Mouse (Mus musculus): ENCODE measurements at regions not wholly inside any gene's neighbourhood (a gene's known extent, or its start where the extent isn't known, plus 50 kb on each side); places are given as distances from the start of the nearest gene placed in this dataset.
"Not testable (repeated sequence)": the region's sequence is repeated elsewhere in the genome, so short reads cannot be mapped to it uniquely, and the experiment has no call there.

DNA sequence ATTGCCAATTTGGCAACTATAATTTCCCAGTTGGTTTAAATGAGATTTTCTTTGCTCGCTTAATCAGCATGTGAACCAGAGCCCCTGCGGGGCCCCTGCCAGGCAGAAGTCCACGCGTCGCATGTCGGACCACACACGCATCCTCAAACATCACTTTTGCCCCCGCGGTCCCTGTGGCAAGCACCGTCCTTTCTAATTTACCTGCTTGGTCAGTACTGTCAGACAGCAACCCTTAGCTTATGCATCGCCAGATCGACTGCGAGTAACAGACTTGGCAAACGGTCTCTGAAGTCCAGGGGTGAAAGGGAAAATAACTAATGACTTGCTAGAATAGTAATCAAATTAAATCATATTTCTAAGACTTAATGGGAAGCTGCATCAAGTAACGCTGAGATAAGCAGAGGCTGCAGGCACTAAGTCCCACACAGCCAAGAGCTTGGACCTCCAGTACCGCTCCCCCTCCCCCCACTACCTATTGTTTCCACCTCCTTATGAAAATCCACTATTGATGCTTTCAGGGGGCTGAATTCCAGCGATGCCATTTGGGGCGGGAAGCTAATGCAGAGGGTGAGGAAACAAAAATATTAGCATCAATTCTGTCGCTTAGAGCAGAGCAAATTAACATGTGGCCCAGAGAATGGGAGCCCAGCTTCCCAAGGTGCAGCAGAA, 142.0 kb upstream of the Cntnap4 start:
- no peak for DNase-seq

DNA sequence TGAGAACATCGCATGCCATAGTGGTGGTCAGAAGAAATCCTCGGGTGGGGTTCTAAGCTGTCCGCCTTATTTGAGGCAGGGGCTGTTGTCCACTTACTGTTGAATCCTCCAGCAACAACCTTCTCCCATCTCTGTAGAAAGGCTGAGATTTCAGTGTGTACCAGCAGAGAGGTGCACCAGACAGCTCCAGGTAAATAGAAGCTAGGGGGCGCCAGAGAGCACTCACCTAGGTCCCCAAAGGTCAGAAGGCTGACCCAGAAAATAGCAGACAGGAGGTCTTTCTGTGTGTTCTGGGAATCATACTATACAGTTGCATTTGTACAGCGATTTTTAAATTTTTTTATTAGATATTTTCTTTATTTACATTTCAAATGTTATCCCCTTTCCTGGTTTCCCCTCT, 157.9 kb upstream of the Cntnap4 start:
- DNase-seq = no peak

DNA sequence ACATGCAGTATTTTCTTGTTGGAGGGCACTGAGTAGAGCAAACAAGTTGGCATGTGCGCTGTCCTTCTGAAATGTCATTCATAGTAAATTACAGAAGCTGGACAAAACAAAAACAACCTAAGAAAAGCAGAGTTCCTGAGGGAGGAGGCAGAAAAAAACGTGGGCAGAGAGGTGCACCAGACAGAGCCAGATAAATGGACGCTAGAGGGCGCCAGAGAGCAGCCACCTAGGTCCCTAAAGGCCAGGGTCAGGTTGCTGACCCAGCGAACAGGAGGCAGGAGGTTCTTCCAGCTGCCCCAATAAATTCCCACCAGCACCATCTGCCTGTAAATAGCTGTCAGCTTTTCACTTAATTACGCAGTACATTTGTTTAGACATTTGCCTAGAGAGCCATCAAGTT, 158.6 kb upstream of the Cntnap4 start:
- peak; percentile 26 for DNase-seq

- no peak for DNase-seq
Measured at GRCm38 (mm10) chr8:112408211-112408735, 161.6 kb upstream of the Cntnap4 start.

DNA sequence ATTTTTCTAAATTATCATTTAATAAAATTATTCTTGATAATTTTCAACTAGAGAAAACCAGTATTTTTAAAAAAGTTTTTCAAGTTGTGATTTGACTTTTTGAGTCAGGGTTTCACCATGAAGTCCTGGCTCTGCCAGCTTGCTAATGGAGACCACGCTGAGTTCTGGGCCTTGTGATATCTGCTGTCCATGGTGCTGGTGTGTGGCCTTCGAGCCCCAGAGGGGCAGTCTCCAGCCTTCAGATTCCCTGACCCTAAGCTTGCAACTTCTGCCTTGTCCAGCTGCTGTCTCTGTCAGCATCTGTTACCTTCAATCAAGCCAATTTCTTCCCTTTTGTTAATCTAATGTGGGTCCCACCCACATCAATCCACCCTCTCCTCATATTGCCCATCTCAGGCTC, 165.8 kb upstream of the Cntnap4 start:
- DNase-seq = no peak

- DNase-seq = no peak
Measured at GRCm38 (mm10) chr8:112397438-112397837, 172.4 kb upstream of the Cntnap4 start.

DNA sequence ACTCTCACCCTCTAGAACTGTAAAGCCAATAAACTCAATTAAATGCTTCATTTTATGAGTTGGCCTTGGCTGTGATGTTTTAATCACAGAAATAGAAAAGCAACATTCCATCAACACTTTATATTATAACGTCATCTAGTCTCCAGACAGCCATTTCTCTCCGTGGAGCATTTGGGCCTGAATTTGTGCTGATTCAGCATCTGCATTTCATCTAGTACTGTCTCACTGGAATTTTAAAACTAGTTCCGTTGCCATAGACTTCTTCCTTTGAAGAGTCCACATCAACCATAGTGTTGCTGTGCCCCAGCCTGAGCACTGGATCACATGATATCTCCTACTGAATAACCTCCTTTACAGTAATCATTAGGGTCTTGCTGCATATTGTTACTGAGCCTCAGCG, 179.7 kb upstream of the Cntnap4 start:
- no peak for DNase-seq

DNA sequence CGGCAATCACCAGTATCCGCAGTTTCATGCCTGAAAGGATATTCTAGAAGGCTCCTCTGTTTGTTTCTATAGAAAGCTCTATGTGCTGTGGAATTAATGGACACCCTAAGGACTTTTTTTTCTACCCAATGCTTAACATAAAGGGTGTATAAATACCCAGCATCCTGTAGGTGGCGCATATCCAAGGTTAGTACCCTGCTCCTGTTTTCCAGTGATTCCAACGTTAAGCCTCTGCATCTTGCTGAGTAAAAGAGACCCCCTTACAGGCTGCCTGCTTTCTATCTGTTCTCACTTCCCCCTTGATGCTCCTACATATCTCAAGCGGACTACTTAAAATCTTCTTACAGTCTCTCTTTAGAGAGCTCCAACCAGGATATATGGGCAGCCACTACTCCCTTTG, 221.5 kb upstream of the Cntnap4 start:
- DNase-seq = no peak

DNA sequence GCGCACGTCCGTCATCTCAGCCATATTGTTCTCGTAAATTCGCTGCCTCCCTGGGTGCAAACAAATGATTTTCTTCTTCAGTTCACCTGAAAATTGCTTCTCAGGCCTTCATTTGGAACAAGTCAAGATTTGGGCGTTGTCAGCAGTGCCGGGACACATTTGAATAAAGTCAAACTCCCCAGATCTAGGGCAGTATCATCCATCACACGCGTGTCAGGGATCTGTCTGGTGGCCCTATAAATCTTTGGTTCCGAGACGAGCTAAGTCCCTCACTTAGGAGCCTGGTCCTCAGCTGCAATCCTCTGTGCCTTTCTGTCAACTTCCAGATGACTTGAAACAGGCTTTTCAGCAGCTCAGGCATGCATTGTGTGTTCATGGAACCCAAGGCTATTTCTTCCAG, 236.7 kb upstream of the Cntnap4 start:
- DNase-seq = no peak

DNA sequence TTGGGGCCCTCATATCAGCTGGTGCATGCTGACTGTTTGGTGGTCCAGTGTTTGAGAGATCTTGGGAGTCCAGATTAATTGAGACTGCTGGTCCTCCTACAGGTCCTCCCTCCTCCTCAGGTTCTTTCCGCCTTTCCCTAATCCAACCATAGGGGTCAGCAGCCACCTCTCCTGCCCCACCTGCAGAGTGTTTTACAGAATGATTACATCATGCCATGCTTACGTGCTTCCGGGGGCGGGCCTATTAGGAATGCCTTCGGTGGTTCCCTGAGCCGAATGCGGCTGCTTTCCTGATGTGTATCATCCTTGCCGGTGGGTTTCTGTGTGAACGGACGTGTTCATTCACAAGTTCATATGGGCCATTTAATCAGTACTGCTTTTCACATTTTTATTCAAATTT, 237.8 kb upstream of the Cntnap4 start:
- no peak for DNase-seq

DNA sequence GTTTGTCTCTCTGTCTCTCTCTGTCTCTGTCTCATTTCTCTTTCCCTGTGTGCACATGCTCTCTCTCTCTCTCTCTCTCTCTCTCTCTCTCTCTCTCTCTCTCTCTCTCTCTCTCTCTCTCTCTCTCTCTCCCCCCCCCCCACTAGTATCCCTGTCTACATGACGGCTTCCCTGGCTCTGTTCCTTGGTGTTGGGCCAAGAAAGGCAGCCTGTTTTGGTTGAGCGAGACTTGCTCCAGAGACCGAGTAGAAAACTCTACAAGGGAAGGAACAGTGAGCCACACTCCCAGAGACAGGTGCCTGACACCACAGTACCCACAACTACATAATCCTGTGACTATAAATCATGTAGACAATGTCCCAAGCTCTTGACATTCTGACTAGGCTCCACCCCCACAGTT, 260.0 kb upstream of the Cntnap4 start:
- no peak for DNase-seq

GRCm38 (mm10) chr8:112308354-112308753, 261.5 kb upstream of the Cntnap4 start:
- DNase-seq = no peak

DNA sequence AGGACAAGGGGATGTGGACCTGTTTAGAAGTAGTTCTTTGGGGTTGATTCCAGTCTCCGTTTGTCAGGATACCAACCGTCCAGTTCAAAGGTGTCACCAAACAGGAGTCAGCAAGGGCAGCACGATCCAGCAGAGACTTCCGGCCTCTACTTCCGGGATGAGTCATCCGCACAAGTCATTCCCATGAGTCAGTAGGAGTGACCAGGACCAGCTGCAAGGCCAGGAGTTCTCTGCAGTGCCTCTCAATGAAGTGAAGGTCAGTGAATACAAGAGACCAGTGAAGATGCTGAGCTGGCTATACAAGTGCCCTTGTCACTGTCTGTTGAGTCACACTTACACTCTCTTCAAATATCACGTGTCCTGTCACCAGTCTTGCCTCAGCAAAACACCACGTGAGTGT, 272.8 kb upstream of the Cntnap4 start:
- no peak for DNase-seq

GRCm38 (mm10) chr8:112283316-112283715, 268.5 kb upstream of the Gm6793 start:
- no peak for DNase-seq

GRCm38 (mm10) chr8:112269598-112269997, 254.8 kb upstream of the Gm6793 start:
- no peak for DNase-seq

- DNase-seq = no peak
Measured at GRCm38 (mm10) chr8:112269214-112269566, 254.4 kb upstream of the Gm6793 start.

DNA sequence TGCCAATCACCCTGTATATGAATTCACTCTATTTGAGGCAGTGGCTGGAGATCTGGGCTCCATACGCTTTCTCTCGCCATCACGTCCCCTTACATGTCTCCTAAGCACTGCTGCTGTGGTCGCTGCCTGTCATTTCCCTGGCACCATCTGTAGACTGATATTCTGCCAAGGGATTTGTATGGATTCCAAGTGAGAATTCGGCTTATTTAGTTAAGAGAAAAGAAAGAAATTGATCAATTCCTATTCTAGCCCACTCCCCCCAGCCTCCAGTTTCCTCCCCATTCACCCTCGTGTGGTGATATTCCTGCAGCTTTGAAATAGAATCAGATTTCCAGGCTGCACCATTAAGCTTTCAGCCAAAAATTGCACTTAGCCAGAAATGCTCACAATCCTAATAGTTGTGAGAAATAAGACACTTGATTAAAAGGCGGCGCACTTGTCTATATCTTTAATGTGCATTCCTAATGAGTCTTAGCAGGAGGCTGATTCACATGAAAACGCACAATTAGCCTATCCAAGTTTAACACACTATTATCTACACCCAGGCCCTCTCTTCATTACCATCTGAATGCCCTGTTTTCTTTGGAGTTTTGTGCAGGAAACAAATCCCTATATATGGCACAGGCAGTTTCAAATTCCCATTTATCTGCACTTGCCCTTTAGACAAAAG, 253.8 kb upstream of the Gm6793 start:
- DNase-seq = no peak

- DNase-seq = no peak
Measured at GRCm38 (mm10) chr8:112257922-112258475, 243.2 kb upstream of the Gm6793 start.

DNA sequence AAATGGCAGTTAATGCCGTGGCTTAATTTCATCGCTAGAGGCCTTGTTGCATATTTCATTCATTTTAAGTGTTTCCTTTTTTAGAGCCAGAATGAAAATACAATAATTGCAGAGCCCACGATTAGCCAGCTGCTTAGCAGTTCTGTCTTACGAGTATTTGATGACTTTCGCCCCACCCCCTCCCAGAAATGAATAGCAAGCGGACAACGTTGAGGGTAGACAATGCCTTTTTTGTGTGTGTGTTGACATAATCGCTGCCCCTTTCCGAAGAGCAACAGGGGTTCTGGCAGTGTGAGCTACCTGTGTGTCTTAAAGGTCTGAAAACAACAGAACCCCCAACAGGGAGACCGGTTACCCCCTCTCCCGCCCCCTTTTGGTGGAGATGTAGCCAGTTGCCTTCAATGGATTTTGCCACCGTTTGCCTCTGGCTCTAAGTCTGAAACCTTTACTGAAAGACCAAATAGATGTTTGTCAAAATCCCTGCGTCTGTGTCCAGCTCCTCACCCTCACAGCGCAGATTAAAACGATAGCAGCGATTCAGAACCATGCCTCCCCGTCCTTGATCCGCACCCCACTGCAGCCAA, 242.6 kb upstream of the Gm6793 start:
- DNase-seq = no peak

DNA sequence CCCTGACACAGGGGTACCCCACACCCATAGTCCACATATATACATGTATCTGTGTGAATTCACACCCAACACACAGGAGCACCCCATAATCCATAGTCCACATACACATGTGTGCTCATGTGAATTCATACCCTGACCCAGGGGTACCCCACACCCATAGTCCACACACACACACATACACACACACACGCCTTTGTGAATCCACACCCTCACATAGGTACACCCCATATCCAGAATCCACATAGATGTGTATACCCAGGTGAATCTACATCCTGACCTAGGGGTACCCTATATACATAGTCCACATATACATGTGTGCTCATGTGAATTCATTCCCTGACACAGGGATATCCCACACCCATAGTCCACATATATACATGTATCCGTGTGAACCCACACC, 231.8 kb upstream of the Gm6793 start:
- DNase-seq = not testable (repeated sequence)

DNA sequence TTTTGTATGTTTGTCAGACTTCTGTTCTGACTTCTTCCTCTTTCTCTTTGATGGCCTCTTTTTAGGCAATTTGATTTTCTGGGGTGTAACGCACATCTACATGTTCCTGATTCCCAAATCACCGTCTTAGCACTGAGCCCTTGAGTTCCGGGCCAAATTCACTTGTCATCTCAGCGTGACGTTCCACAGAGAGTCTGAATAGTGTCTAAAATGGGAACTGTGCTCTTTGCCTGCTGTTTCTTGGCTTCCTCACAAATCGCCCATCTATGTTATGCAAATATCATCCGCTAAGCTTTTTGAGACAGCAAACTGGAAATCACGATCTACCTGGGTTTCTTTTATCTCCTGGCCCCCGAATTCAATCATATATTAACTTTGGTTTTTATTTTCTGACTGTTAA, 223.8 kb upstream of the Gm6793 start:
- DNase-seq = no peak

DNA sequence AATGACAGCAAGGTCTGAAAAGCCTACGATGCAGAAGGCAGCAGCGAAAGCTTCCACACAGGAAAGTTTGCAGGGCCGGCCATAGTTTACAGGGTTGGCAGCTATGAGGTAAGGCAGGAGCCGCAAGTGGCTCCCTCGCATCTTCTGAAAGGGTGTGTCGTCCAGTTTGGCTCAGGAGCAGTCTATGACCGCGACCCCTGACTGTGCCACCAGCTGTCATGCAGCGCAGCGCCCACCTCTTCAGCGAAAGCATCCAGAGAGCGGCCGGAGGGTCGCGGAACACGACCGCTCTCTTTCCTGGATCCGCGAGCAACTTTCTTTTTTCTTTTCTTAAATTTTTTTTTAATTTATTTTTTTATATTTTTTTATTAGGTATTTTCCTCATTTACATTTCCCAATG, 221.9 kb upstream of the Gm6793 start:
- not testable (repeated sequence) for DNase-seq

DNA sequence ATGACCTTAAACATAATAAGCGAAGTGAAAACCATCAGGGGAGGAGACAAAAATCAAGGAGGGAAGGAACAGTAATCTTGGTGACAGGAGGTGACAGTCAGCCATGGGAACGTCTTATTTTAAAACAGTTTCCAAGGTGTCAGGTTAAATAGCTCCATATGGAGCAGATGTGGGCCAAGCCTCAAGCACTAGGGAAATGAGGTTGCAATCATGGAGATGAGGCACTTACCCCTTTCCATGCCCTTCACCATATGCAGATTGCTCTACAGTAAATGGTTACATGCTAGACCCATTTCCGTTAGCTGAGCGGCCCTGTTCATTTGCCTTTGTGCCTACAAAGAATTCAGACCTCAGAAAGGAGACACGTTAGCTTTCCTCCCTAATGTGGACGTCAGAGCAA, 204.8 kb upstream of the Gm6793 start:
- no peak for DNase-seq

- DNase-seq = no peak
Measured at GRCm38 (mm10) chr8:112212170-112212569, 197.3 kb upstream of the Gm6793 start.

All from liver (tissue).